Mouse (Mus musculus) neural tube, embryonic 11.5 days (tissue): ENCODE measurements around the gene Tulp4. TPM values are rescaled to one million over a fixed set of nuclear protein-coding genes. Genes with fewer than 3 reads are reported as not detected.

Source experiments
- ATAC-seq: fragments of 200-750 bp; cut with Nextera tagmentation; 2 replicates; pipeline ENCODE4 v1.8.0; 2017; ENCODE audit warnings: moderate number of reproducible peaks, mild to moderate bottlenecking, moderate TSS enrichment, moderate library complexity; ENCODE audit not compliant: insufficient read depth, low FRiP score, low TSS enrichment
- DNase-seq: peaks from one replicate; pipeline ENCODE4 v3.0.0-alpha.2; 2015; ENCODE audit warnings: low spot score
- H3K27ac ChIP-seq: fragments of 300-500 bp; sonication (generic); 2 replicates; pipeline ENCODE4 v1.5.1; 2014; ENCODE audit warnings: low read depth, mild to moderate bottlenecking, low read length
- H3K27me3 ChIP-seq: fragments of 300-500 bp; sonication (generic); 2 replicates; pipeline ENCODE4 v1.6.1; 2014; ENCODE audit warnings: mild to moderate bottlenecking, low read length, mixed read lengths; ENCODE audit not compliant: control insufficient read depth, insufficient read depth
- H3K36me3 ChIP-seq: fragments of 300-500 bp; sonication (generic); 2 replicates; pipeline ENCODE4 v1.6.1; 2014; ENCODE audit warnings: mild to moderate bottlenecking, low read length, moderate library complexity, mixed read lengths; ENCODE audit not compliant: control insufficient read depth, insufficient read depth
- H3K4me1 ChIP-seq: fragments of 300-500 bp; sonication (generic); 2 replicates; pipeline ENCODE4 v1.6.1; 2014; ENCODE audit warnings: low read length, mixed read lengths; ENCODE audit not compliant: control insufficient read depth, insufficient read depth
- H3K4me2 ChIP-seq: fragments of 300-500 bp; sonication (generic); 2 replicates; pipeline ENCODE4 v1.6.1; 2014; ENCODE audit warnings: low read depth, mild to moderate bottlenecking, moderate library complexity
- H3K4me3 ChIP-seq: fragments of 300-500 bp; sonication (generic); 2 replicates; pipeline ENCODE4 v1.5.1; 2014; ENCODE audit warnings: low read depth, low read length
- H3K9ac ChIP-seq: fragments of 300-500 bp; sonication (generic); 2 replicates; pipeline ENCODE4 v1.6.1; 2014; ENCODE audit warnings: mild to moderate bottlenecking, low read length
- H3K9me3 ChIP-seq: fragments of 300-500 bp; sonication (generic); 2 replicates; pipeline ENCODE4 v1.6.1; 2016; ENCODE audit warnings: low read length; ENCODE audit not compliant: control insufficient read depth
- WGBS: fragments of 180-500 bp; shearing (Covaris S2); extraction: QIAGEN DNeasy Blood & Tissue Kit; methylation state at CpG from one replicate; pipeline ENCODE4 v1.1.7; 2014; 5-methylcytosine and 5-hydroxymethylcytosine counted together
- polyA plus RNA-seq: library from polyadenylated mRNA; unstranded; fragments of >200 nt; fragmentation: Nextera tagmentation; extraction: Ambion mirVana; gene quantifications from 2 replicates; pipeline ENCODE4 v1.2.1, GENCODE M21; 2014

The Tulp4 gene
- polyA plus RNA-seq, 1 experiment from 2014 or later: 122 TPM

- Histone ChIP-seq H3K4me3 (no peak overlapping the region), H3K9me3 (no peaks in the 10 kb centered on the region), H3K36me3 (peaks cover 2% of the 10 kb centered on the region; the same call in 1 of the 2 replicates), H3K27ac (no peak overlapping the region), H3K4me2 (no peak overlapping the region), H3K4me1 (no peaks in the 10 kb centered on the region), H3K27me3 (no peaks in the 10 kb centered on the region), H3K9ac (no peak overlapping the region)
- DNase-seq (no peak), ATAC-seq (no peak)
- WGBS: 88% methylated on average over 6 of the region's 6 CpGs
Measured at GRCm38 (mm10) chr17:6113653-6114052, 7.4 kb downstream of the Tulp4 start.

- Histone ChIP-seq H3K27ac (no peak overlapping the region), H3K9me3 (no peaks in the 10 kb centered on the region), H3K4me3 (no peak overlapping the region), H3K4me2 (no peak overlapping the region), H3K9ac (no peak overlapping the region), H3K36me3 (peaks cover 2% of the 10 kb centered on the region; the same call in 1 of the 2 replicates), H3K27me3 (no peaks in the 10 kb centered on the region), H3K4me1 (no peaks in the 10 kb centered on the region)
- DNase-seq (no peak), ATAC-seq (no peak)
- 96% methylated on average over 9 of the region's 9 CpGs for WGBS
Measured at GRCm38 (mm10) chr17:6115085-6115484, 8.8 kb downstream of the Tulp4 start.

DNA sequence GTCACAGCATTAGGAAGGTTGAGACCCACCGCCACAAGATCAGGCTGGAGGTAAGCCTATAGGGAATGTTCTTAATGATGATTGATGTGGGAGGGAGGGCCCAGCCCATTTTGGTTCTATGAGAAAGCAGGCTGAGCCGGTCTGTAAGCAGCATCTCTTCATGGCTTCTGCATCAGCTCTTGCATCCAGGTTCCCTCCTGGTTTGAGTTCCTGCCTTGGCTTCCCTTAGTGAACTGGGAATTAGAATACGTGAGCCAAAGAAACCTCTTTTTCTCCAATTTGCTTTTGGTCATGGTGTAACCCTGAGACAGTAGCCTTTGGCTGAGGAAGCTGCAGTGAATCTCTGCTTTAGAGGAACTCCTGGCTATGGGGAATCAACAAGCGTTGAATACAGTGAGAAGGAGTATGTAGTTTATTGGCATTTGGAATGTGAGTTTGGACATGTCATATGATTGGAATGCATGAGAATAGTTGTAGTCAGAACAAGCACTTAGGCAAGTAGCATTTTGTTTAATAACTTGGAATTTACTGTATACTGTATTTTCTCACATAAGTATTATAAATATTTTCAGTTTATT lies 11.0 kb downstream of the Tulp4 start:
- no peak for DNase-seq
- ATAC-seq: no peak
- Histone ChIP-seq H3K4me1 (no peaks in the 10 kb centered on the region), H3K4me3 (no peak overlapping the region), H3K4me2 (no peak overlapping the region), H3K9ac (no peak overlapping the region), H3K36me3 (no peaks in the 10 kb centered on the region), H3K27me3 (no peaks in the 10 kb centered on the region), H3K9me3 (no peaks in the 10 kb centered on the region), H3K27ac (no peak overlapping the region)
- WGBS: 73% methylated on average over 4 of the region's 4 CpGs

- DNase-seq (no peak), ATAC-seq (no peak)
- no peak overlapping the region for H3K4me2 ChIP-seq
- H3K27ac ChIP-seq: no peak overlapping the region
- H3K4me1 ChIP-seq: no peaks in the 10 kb centered on the region
- H3K4me3 ChIP-seq: no peak overlapping the region
- no peaks in the 10 kb centered on the region for H3K27me3 ChIP-seq
- H3K9me3 ChIP-seq: no peaks in the 10 kb centered on the region
- peaks cover 3% of the 10 kb centered on the region; the same call in 1 of the 2 replicates for H3K36me3 ChIP-seq
- no peak overlapping the region for H3K9ac ChIP-seq
- 87% methylated on average over 3 of the region's 3 CpGs for WGBS
Measured at GRCm38 (mm10) chr17:6117917-6118316, 11.7 kb downstream of the Tulp4 start.

- 96% methylated on average over 4 of the region's 4 CpGs for WGBS
- Histone ChIP-seq H3K36me3 (peaks cover 3% of the 10 kb centered on the region), H3K9me3 (no peaks in the 10 kb centered on the region), H3K4me2 (no peak overlapping the region), H3K9ac (no peak overlapping the region), H3K4me1 (no peaks in the 10 kb centered on the region), H3K27me3 (no peaks in the 10 kb centered on the region), H3K27ac (no peak overlapping the region), H3K4me3 (no peak overlapping the region)
- ATAC-seq (no peak), DNase-seq (no peak)
Measured at GRCm38 (mm10) chr17:6118861-6119260, 12.6 kb downstream of the Tulp4 start.

- Histone ChIP-seq H3K4me2 (no peak overlapping the region), H3K36me3 (peaks cover 5% of the 10 kb centered on the region), H3K27ac (no peak overlapping the region), H3K4me1 (no peaks in the 10 kb centered on the region), H3K9me3 (no peaks in the 10 kb centered on the region), H3K4me3 (no peak overlapping the region), H3K9ac (no peak overlapping the region), H3K27me3 (no peaks in the 10 kb centered on the region)
- ATAC-seq (no peak), DNase-seq (no peak)
- 91% methylated on average over 4 of the region's 4 CpGs for WGBS
Measured at GRCm38 (mm10) chr17:6123776-6124175, 17.5 kb downstream of the Tulp4 start.

GRCm38 (mm10) chr17:6125441-6125840 lies 19.2 kb downstream of the Tulp4 start:
- Histone ChIP-seq H3K9me3 (no peaks in the 10 kb centered on the region), H3K4me3 (no peak overlapping the region), H3K27ac (no peak overlapping the region), H3K9ac (no peak overlapping the region), H3K4me2 (no peak overlapping the region), H3K36me3 (peaks cover 5% of the 10 kb centered on the region), H3K4me1 (no peaks in the 10 kb centered on the region), H3K27me3 (no peaks in the 10 kb centered on the region)
- DNase-seq (no peak), ATAC-seq (no peak)
- WGBS: 94% methylated on average over 3 of the region's 3 CpGs

- DNase-seq (no peak), ATAC-seq (no peak)
- Histone ChIP-seq H3K27me3 (no peaks in the 10 kb centered on the region), H3K9me3 (no peaks in the 10 kb centered on the region), H3K27ac (no peak overlapping the region), H3K9ac (no peak overlapping the region), H3K4me1 (no peaks in the 10 kb centered on the region), H3K4me2 (no peak overlapping the region), H3K4me3 (no peak overlapping the region), H3K36me3 (peaks cover 2% of the 10 kb centered on the region; the same call in 1 of the 2 replicates)
- WGBS: 59% methylated on average over 3 of the region's 3 CpGs
Measured at GRCm38 (mm10) chr17:6128039-6128438, 21.8 kb downstream of the Tulp4 start.

GRCm38 (mm10) chr17:6129361-6129760 lies 23.1 kb downstream of the Tulp4 start:
- Histone ChIP-seq H3K4me1 (no peaks in the 10 kb centered on the region), H3K9me3 (no peaks in the 10 kb centered on the region), H3K4me3 (no peak overlapping the region), H3K36me3 (0 out of 2 replicates have a peak, but pooled peaks cover 2% of the 10 kb centered on the region), H3K4me2 (no peak overlapping the region), H3K27ac (no peak overlapping the region), H3K27me3 (no peaks in the 10 kb centered on the region), H3K9ac (no peak overlapping the region)
- ATAC-seq: no peak
- no peak for DNase-seq
- WGBS: 88% methylated on average over 4 of the region's 4 CpGs
